Mouse (Mus musculus) cortical plate, adult 2 months (tissue): Measurements from ENCODE around the gene Ctdsp1. TPM values are rescaled to one million over a fixed set of nuclear protein-coding genes. Genes with fewer than 3 reads are reported as not detected.

ENCODE experiments used
- H3K27ac ChIP-seq: fragments of 200-500 bp; 2 replicates; pipeline ENCODE4 v1.5.1; 2012; ENCODE audit warnings: low read length, control low read depth, inconsistent platforms; ENCODE audit not compliant: insufficient read depth
- H3K4me1 ChIP-seq: fragments of 200-500 bp; 2 replicates; pipeline ENCODE4 v1.6.1; 2011; ENCODE audit warnings: low read length; ENCODE audit not compliant: control insufficient read depth, insufficient read depth
- H3K4me3 ChIP-seq: fragments of 200-500 bp; 2 replicates; pipeline ENCODE4 v1.5.1; 2011; ENCODE audit warnings: mild to moderate bottlenecking, low read length, control low read depth; ENCODE audit not compliant: insufficient read depth
- CTCF ChIP-seq: fragments of 200-500 bp; IDR thresholded peaks from 2 replicates; pipeline ENCODE4 v1.5.1; 2011; ENCODE audit warnings: mild to moderate bottlenecking, control low read depth, low read length; ENCODE audit not compliant: insufficient read depth; ENCODE audit errors: extremely low read depth
- POLR2A ChIP-seq: fragments of 200-500 bp; IDR thresholded peaks from 2 replicates; pipeline ENCODE4 v1.6.1; 2011; ENCODE audit warnings: mild to moderate bottlenecking, low read length, control low read depth; ENCODE audit not compliant: insufficient read depth; ENCODE audit errors: extremely low read depth
- polyA plus RNA-seq: library from polyadenylated mRNA; depleted of rRNA; stranded (reverse); fragments of >200 nt; gene quantifications from 2 replicates; pipeline ENCODE4 v1.2.3, GENCODE M21; 2012

The Ctdsp1 gene
- polyA plus RNA-seq, 1 experiment = 26.8 TPM

DNA sequence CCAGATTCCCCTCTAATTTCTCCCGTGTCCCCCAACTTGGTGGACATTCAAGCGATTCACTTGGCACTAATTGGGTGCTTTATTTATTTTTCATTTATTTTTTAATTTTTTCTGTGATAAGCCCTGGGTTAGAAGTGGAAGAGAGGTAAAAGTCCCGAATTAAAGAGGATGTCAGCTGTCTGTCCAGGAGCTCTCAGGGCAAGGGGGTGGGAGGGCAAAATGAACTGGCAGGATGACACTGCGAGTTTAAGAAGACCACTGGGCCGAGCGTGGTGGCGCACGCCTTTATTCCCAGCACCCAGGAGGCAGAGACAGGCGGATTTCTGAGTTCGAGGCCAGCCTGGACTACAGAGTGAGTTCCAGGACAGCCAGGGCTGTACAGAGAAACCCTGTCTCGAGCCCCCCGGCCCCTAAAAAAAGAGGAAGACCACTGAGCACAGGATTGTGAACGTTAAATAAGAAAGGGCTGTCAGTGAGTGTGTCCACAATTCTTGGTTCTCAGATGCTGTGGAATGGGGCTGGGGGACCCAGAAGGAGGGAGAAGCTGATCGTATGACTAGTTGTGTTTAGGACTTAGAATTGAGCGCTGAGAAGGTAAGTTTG, 3.8 kb upstream of the Ctdsp1 start:
- peak overlapping the region; percentile 96 for H3K27ac ChIP-seq
- H3K4me3 ChIP-seq = peak overlapping the region; percentile 57

DNA sequence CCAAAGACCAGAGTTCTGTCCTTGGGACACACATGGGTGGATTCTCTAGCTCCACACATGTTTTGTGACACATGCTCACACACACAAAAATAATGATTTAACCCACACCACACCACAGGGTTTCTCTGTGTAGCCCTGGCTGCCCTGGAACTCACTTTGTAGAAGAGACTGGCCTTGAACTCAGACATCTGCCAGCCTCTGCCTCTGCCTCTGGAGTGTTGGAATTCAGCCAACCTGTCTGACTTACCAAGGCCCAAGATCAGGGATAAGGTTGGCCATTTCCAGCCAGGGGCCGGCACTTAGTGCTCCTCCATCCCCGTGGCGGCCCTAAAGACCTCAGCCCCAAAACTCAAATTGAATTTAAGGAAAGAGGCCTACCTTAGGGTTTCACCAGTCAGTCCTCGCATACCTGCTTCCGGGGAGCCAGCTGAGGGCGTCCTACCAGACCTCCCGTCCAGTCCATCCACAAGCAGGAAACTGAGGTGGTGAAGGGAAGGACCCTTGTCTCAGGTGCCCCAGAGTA, 2.9 kb upstream of the Ctdsp1 start:
- TF ChIP-seq POLR2A (no peak), CTCF (no peak)
- Histone ChIP-seq H3K4me3 (no peak overlapping the region), H3K27ac (no peak overlapping the region), H3K4me1 (no peaks in the 10 kb centered on the region)

More for the DNA sequence above, 3.8 kb upstream of the Ctdsp1 start:
- TF ChIP-seq CTCF (no peak), POLR2A (no peak)
- no peaks in the 10 kb centered on the region for H3K4me1 ChIP-seq

DNA sequence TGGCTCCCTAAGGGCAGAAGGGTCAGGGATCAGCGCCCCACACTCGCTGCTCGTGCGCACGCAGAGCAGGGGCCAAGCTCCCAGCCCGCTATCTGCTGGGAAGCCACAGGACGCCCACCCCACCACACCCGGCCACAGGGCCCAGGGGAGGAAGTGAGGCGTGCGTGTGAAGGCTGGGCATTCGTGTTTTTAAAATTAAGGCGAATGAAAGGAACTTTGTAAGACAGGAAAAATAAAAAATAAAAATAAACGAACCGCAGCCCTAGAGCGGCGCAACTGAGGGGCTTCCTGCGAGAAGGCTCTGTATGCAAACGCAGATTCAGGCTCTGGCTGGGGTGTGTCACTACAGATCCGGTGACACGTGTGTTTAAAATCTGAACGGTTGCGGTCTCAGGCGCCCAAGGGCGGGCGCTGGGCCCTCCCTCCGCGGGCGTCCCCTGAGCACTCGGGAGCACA, 1.4 kb upstream of the Ctdsp1 start:
- Histone ChIP-seq H3K27ac (no peak overlapping the region), H3K4me1 (no peaks in the 10 kb centered on the region), H3K4me3 (no peak overlapping the region)
- TF ChIP-seq POLR2A = no peak
- TF ChIP-seq CTCF = no peak

DNA sequence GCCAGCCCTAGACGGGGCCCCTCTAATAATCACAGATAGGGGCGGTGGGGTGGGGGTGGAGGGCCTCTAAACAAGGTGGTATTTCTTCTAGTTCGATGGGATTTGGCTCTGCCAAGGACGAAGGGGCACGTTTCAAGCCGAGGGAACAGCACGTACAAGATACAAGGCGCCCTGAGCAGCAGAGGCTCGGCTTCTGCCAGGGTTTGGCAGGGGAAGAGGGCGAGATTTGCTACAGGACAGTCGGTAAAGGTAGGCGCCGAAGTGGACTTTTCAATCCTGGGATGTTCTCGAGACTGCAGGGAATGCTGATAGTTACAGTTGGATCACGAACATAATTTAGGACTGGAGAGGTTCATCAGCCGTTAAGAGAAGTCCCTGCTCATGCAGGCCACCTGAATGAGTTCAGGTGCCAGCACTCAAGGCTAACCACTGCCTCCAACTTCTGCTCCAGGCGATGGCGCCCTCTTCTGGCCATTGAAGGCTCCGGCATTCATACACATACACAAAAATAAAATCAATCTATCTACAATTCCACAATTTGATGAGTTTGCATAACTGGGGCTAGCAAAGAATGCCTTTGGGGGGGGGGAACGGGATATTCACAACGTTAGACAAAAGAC, 912 bp upstream of the Ctdsp1 start:
- Histone ChIP-seq H3K4me1 (no peaks in the 10 kb centered on the region), H3K4me3 (no peak overlapping the region; the same call in 1 of the 2 replicates), H3K27ac (no peak overlapping the region)
- peak; percentile 50 for TF ChIP-seq CTCF
- TF ChIP-seq POLR2A = no peak

DNA sequence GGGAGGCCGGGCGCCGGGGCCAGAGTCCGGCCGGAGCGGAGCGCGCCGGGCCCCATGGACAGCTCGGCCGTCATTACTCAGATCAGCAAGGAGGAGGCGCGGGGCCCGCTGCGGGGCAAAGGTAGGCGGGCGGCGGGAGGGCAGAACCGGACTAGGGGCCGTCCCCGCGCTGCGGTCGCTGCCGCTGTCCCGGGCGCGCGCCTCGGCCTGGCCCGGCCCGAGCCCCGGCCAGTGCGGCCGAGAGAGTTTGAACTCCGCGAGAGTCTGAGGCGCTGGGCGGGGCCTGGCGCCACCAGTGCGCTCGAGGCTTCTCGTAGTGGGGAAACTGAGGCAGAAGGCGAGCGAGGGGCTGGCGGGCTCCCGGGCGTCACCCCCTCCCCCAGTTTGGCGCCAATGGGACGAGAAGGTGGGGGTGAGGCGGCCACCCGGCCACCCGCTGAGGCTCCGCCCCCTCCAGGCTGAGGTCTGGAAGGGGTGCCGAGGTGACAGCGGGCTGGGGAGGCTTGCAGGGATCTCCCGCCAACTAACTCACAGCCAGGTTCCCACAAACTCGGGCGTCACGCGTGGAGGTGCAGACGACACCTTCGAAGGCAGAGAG, 634 bp downstream of the Ctdsp1 start:
- peak overlapping the region; percentile 91 for H3K27ac ChIP-seq
- H3K4me3 ChIP-seq = peak overlapping the region; percentile 64
- TF ChIP-seq CTCF (no peak), POLR2A (no peak)
- no peaks in the 10 kb centered on the region for H3K4me1 ChIP-seq

DNA sequence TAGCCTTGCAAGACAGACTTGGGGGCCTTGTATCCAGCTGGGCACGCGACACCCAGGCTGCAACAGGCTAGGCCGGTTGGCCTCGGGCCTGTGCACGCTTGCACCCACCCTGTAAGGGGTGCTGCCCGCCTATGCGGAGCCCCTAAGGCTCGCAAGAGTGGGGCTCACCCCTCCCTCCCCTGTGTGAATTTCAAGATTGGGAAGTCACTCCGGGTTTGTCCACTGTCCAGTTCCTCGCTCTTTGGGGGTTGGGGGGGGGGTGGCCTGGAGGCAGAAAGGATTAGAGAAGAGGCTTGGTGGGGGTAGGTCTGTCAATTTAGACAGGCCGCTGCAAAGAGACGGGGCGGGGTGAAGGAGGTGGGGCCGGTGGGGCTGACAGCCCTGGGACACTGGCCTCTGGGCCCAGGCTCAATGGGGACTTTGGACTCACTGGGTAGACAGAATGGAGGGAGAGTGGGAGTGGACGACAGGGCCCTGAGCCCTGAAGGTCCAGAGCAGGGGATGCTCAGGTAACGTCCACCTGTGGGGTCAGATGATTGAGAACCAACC, 1.2 kb downstream of the Ctdsp1 start:
- no peaks in the 10 kb centered on the region for H3K4me1 ChIP-seq
- peak overlapping the region; percentile 91 for H3K27ac ChIP-seq
- TF ChIP-seq CTCF = no peak
- TF ChIP-seq POLR2A = no peak
- peak overlapping the region; percentile 64 for H3K4me3 ChIP-seq

DNA sequence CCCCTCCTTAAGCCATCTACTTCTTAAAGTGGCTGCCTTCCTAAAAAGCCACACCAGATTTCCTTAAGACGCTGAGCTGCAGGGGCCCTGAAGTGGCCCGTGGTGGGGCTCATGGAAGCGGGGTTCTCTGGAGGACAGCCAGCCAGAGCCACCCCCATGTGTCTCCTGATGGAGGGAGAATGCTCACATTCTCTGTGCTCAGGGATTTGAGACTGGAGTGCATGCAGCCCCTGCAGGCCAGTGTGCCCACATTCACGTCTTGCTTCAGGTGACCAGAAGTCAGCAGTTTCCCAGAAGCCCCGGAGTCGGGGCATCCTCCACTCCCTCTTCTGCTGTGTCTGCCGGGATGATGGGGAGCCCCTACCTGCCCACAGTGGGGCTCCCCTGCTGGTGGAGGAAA, 1.7 kb downstream of the Ctdsp1 start:
- Histone ChIP-seq H3K4me3 (no peak overlapping the region; the same call in 1 of the 2 replicates), H3K27ac (no peak overlapping the region)

DNA sequence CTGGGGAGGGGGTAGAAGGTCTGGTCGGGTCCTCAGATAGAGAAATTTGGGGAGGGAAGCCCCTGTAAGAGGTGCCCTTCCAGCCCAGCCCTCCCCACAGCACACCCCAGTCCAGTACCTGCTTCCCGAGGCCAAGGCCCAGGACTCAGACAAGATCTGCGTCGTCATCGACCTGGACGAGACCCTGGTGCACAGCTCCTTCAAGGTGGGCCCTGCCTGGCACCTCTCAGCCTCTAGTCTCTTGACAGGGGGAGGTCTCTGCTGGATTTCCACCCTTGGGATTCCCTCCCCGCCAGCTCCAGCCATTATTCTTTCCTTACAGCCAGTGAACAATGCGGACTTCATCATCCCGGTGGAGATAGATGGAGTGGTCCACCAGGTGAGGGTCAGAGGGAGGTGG, 2.4 kb downstream of the Ctdsp1 start:
- no peak overlapping the region for H3K27ac ChIP-seq
- 0 out of 2 replicates have a peak, but pooled peaks cover 2% of the 10 kb centered on the region for H3K4me1 ChIP-seq
- H3K4me3 ChIP-seq = no peak overlapping the region
- TF ChIP-seq POLR2A = no peak
- TF ChIP-seq CTCF = no peak

More for the DNA sequence above, 1.7 kb downstream of the Ctdsp1 start:
- TF ChIP-seq POLR2A (no peak), CTCF (no peak)
- 0 out of 2 replicates have a peak, but pooled peaks cover 2% of the 10 kb centered on the region for H3K4me1 ChIP-seq

DNA sequence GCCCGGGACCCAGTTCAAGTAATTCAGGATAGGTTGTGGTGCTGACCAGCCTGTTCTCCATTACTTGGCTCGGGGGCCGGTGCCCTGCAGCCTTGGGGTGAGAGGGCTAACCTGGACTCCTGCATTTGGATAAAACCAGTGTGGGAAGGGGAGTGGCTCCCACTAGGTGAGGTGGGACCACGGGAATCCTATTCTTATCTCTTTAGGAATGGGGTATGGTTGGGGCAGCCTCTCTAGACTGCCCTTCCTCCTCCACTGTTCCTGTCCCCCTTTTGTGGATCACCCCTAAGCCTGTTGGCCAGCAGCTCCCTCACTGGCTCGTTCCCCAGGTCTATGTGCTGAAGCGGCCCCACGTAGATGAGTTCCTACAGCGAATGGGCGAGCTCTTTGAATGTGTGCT, 3.0 kb downstream of the Ctdsp1 start:
- Histone ChIP-seq H3K4me3 (no peak overlapping the region), H3K27ac (no peak overlapping the region), H3K4me1 (0 out of 2 replicates have a peak, but pooled peaks cover 2% of the 10 kb centered on the region)
- TF ChIP-seq CTCF (no peak), POLR2A (no peak)
